Mouse (Mus musculus): Measurements from ENCODE around the gene Glis3. TPM values are rescaled to one million over a fixed set of nuclear protein-coding genes. Genes with fewer than 3 reads are reported as not detected.

Glis3 gene
- polyA plus RNA-seq, 1 experiment from 2014 or later, result 0.36 TPM

DNA sequence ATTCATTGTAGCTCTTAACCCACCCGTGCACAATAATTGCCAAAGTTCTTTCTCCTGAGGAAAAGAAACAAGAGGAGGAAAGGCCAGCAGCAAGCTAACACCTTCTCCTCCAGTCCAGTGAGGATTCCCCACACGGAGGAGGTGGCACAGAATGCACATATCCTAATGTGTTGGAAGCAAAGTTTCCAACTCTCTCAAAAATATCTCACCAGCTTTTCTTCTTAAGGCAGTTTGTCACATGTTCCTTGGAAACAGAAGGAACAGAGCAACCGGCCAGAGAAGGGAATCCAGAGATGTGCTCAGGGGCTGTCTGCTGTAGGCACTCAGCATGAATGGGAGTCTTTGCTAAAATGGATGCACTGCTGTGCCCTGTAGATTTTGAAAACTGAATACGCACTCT, 441.8 kb downstream of the Glis3 start:
- H3K27me3 ChIP-seq (ENCODE audit: insufficient read depth, low read length), result no peaks in the 10 kb centered on the region
- no peak for ATAC-seq
- no peak overlapping the region for H3K9ac ChIP-seq (replicated peaks)
- H3K36me3 ChIP-seq (replicated peaks; ENCODE audit: insufficient read depth, low read length), result no peaks in the 10 kb centered on the region
- no peaks in the 10 kb centered on the region for H3K4me1 ChIP-seq (ENCODE audit: insufficient read depth)
- no peak for DNase-seq
- 72% methylated on average over 4 of the region's 4 CpGs for WGBS (ENCODE audit: insufficient replicate concordance)
- no peak overlapping the region for H3K4me3 ChIP-seq (ENCODE audit: low read depth, low read length)
- TF ChIP-seq EP300 (IDR thresholded peaks at IDR 0.05; ENCODE audit: low read depth), result no peak
- no peak for TF ChIP-seq CTCF (IDR thresholded peaks at IDR 0.05; ENCODE audit: low read depth)
- H3K9me3 ChIP-seq (ENCODE audit: low read length), result no peaks in the 10 kb centered on the region
- H3K27ac ChIP-seq (ENCODE audit: low read depth), result no peak overlapping the region
- no peak overlapping the region for H3K4me2 ChIP-seq (ENCODE audit: low read depth, low read length)

- Histone ChIP-seq H3K4me2 (ENCODE audit: low read depth, low read length) (no peak overlapping the region), H3K27ac (ENCODE audit: low read depth) (no peak overlapping the region), H3K9ac (replicated peaks) (no peak overlapping the region), H3K4me1 (ENCODE audit: insufficient read depth) (no peaks in the 10 kb centered on the region), H3K4me3 (ENCODE audit: low read depth, low read length) (no peak overlapping the region), H3K36me3 (replicated peaks; ENCODE audit: insufficient read depth, low read length) (no peaks in the 10 kb centered on the region), H3K9me3 (ENCODE audit: low read length) (no peaks in the 10 kb centered on the region), H3K27me3 (ENCODE audit: insufficient read depth, low read length) (no peaks in the 10 kb centered on the region)
- WGBS (ENCODE audit: insufficient replicate concordance), result 86% methylated on average over 2 of the region's 2 CpGs
- no peak for ATAC-seq
- TF ChIP-seq CTCF (IDR thresholded peaks at IDR 0.05; ENCODE audit: low read depth), result no peak
- TF ChIP-seq EP300 (IDR thresholded peaks at IDR 0.05; ENCODE audit: low read depth), result no peak
- no peak for DNase-seq
These were observed 442.3 kb downstream of the Glis3 start for GRCm38 (mm10) chr19:28237621-28238020.

- Histone ChIP-seq H3K36me3 (replicated peaks; ENCODE audit: insufficient read depth, low read length) (no peaks in the 10 kb centered on the region), H3K9ac (replicated peaks) (no peak overlapping the region), H3K4me1 (ENCODE audit: insufficient read depth) (no peaks in the 10 kb centered on the region), H3K9me3 (ENCODE audit: low read length) (no peaks in the 10 kb centered on the region), H3K27me3 (ENCODE audit: insufficient read depth, low read length) (no peaks in the 10 kb centered on the region), H3K4me2 (ENCODE audit: low read depth, low read length) (no peak overlapping the region), H3K4me3 (ENCODE audit: low read depth, low read length) (no peak overlapping the region), H3K27ac (ENCODE audit: low read depth) (no peak overlapping the region)
- WGBS (ENCODE audit: insufficient replicate concordance), result 63% methylated on average over 5 of the region's 5 CpGs
- TF ChIP-seq CTCF (IDR thresholded peaks at IDR 0.05; ENCODE audit: low read depth) (no peak), EP300 (IDR thresholded peaks at IDR 0.05; ENCODE audit: low read depth) (no peak)
- peak; percentile 85 for ATAC-seq
- DNase-seq, result peak; percentile 24
These were observed 444.3 kb downstream of the Glis3 start for GRCm38 (mm10) chr19:28235571-28235970.

- no peaks in the 10 kb centered on the region for H3K9me3 ChIP-seq (ENCODE audit: low read length)
- ATAC-seq (no peak), DNase-seq (no peak)
- H3K27me3 ChIP-seq (ENCODE audit: insufficient read depth, low read length), result no peaks in the 10 kb centered on the region
- WGBS (ENCODE audit: insufficient replicate concordance), result 89% methylated on average over 9 of the region's 9 CpGs
- H3K4me3 ChIP-seq (ENCODE audit: low read depth, low read length), result no peak overlapping the region
- no peaks in the 10 kb centered on the region for H3K36me3 ChIP-seq (replicated peaks; ENCODE audit: insufficient read depth, low read length)
- H3K4me2 ChIP-seq (ENCODE audit: low read depth, low read length), result no peak overlapping the region
- H3K4me1 ChIP-seq (ENCODE audit: insufficient read depth), result no peaks in the 10 kb centered on the region
- H3K9ac ChIP-seq (replicated peaks), result no peak overlapping the region
- no peak for TF ChIP-seq EP300 (IDR thresholded peaks at IDR 0.05; ENCODE audit: low read depth)
- TF ChIP-seq CTCF (IDR thresholded peaks at IDR 0.05; ENCODE audit: low read depth), result no peak
- no peak overlapping the region for H3K27ac ChIP-seq (ENCODE audit: low read depth)
These were observed 444.8 kb downstream of the Glis3 start for GRCm38 (mm10) chr19:28235096-28235495.

DNA sequence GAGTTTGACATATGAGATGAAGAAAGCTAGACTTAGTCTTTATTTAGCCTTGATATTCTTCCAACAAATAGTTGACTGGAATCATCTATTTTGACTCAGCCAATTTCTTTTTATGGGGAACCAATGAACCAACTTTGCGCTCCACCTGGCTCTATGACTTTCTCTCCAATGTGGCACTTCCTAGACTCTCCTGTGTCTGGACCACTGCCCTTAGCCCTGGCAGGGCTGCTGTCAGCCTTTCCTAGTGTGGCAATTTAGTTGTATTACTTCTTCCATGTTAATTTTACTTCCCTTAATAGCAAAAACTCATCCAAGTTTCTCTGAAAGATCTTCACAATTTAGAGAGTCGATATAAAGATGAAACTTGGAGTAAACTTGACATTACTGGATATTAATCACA, 445.2 kb downstream of the Glis3 start:
- 79% methylated on average over 2 of the region's 2 CpGs for WGBS (ENCODE audit: insufficient replicate concordance)
- H3K36me3 ChIP-seq (replicated peaks; ENCODE audit: insufficient read depth, low read length), result no peaks in the 10 kb centered on the region
- H3K9me3 ChIP-seq (ENCODE audit: low read length), result no peaks in the 10 kb centered on the region

GRCm38 (mm10) chr19:28231511-28231910, 448.4 kb downstream of the Glis3 start:
- no peak overlapping the region for H3K4me2 ChIP-seq (ENCODE audit: low read depth, low read length)
- H3K9ac ChIP-seq (replicated peaks), result no peak overlapping the region
- H3K27ac ChIP-seq (ENCODE audit: low read depth), result no peak overlapping the region
- H3K36me3 ChIP-seq (replicated peaks; ENCODE audit: insufficient read depth, low read length), result no peaks in the 10 kb centered on the region
- no peak overlapping the region for H3K4me3 ChIP-seq (ENCODE audit: low read depth, low read length)
- DNase-seq (no peak), ATAC-seq (no peak)
- 40% methylated on average over 3 of the region's 3 CpGs for whole genome bisulfite sequencing (ENCODE audit: insufficient replicate concordance)
- H3K4me1 ChIP-seq (ENCODE audit: insufficient read depth), result no peaks in the 10 kb centered on the region
- TF ChIP-seq EP300 (IDR thresholded peaks at IDR 0.05; ENCODE audit: low read depth) (no peak), CTCF (IDR thresholded peaks at IDR 0.05; ENCODE audit: low read depth) (no peak)
- H3K27me3 ChIP-seq (ENCODE audit: insufficient read depth, low read length), result no peaks in the 10 kb centered on the region
- no peaks in the 10 kb centered on the region for H3K9me3 ChIP-seq (ENCODE audit: low read length)

More for the DNA sequence above, 445.2 kb downstream of the Glis3 start:
- DNase-seq (no peak), ATAC-seq (no peak)
- H3K4me2 ChIP-seq (ENCODE audit: low read depth, low read length), result no peak overlapping the region
- no peak overlapping the region for H3K27ac ChIP-seq (ENCODE audit: low read depth)
- H3K27me3 ChIP-seq (ENCODE audit: insufficient read depth, low read length), result no peaks in the 10 kb centered on the region
- no peak overlapping the region for H3K4me3 ChIP-seq (ENCODE audit: low read depth, low read length)
- H3K4me1 ChIP-seq (ENCODE audit: insufficient read depth), result no peaks in the 10 kb centered on the region
- TF ChIP-seq EP300 (IDR thresholded peaks at IDR 0.05; ENCODE audit: low read depth) (no peak), CTCF (IDR thresholded peaks at IDR 0.05; ENCODE audit: low read depth) (no peak)
- no peak overlapping the region for H3K9ac ChIP-seq (replicated peaks)

DNA sequence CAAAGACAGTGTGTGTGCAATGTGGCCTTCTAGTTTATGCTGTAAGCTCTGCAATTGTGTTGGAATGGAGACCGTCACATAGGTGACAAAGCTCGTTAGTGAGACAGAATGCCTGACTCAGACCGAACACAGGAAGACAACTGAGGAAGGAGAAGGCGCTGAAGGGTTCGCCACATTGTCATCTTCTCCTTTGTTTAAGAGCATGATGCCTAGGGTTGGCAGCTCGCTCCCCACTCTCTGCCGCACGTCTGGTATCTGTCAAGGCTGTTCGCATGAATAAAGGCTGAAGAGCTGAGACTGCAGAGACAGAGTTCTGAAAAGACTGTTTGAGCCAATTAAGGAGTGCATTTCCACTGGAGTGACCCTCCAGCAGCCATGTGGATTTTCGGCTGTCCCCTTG, 452.4 kb downstream of the Glis3 start:
- Histone ChIP-seq H3K4me2 (ENCODE audit: low read depth, low read length) (no peak overlapping the region), H3K27ac (ENCODE audit: low read depth) (no peak overlapping the region), H3K9me3 (ENCODE audit: low read length) (no peaks in the 10 kb centered on the region), H3K27me3 (ENCODE audit: insufficient read depth, low read length) (no peaks in the 10 kb centered on the region), H3K4me3 (ENCODE audit: low read depth, low read length) (no peak overlapping the region), H3K36me3 (replicated peaks; ENCODE audit: insufficient read depth, low read length) (no peaks in the 10 kb centered on the region), H3K9ac (replicated peaks) (no peak overlapping the region), H3K4me1 (ENCODE audit: insufficient read depth) (no peaks in the 10 kb centered on the region)
- ATAC-seq (no peak), DNase-seq (no peak)
- TF ChIP-seq CTCF (IDR thresholded peaks at IDR 0.05; ENCODE audit: low read depth), result no peak
- TF ChIP-seq EP300 (IDR thresholded peaks at IDR 0.05; ENCODE audit: low read depth), result no peak
- WGBS (ENCODE audit: insufficient replicate concordance), result 75% methylated on average over 10 of the region's 10 CpGs
